ENCODE assay signal across 19 mouse cellular contexts in genomic region chr2:103081706-103082105, GRCm38 (mm10).
"Had no signal": no experiment of that assay in that cellular context is flagged by ENCODE, and none has a peak within 500 bp of the region (broad histone marks: within the 10 kb centered on the region; RNA-seq: fewer than 3 reads in every experiment).

No protein-coding gene starts in this region.

- H3K27ac ChIP-seq: heart, adult 2 months; heart, embryonic 13.5 days; heart, embryonic 15.5 days; hindbrain, embryonic 13.5 days; hindbrain, embryonic 15.5 days; hindbrain, postnatal 0 days; kidney, embryonic 15.5 days; kidney, postnatal 0 days; limb, embryonic 13.5 days; limb, embryonic 15.5 days had no signal

- H3K4me3 ChIP-seq: heart, adult 2 months; heart, embryonic 13.5 days; heart, embryonic 15.5 days; hindbrain, embryonic 13.5 days; hindbrain, embryonic 15.5 days; kidney, embryonic 15.5 days; limb, embryonic 13.5 days; limb, embryonic 15.5 days had no signal

- H3K36me3 ChIP-seq: heart, embryonic 15.5 days; hindbrain, embryonic 15.5 days had no signal

- H3K4me1 ChIP-seq: hindbrain, embryonic 13.5 days; hindbrain, embryonic 15.5 days; kidney, embryonic 15.5 days; limb, embryonic 13.5 days; limb, embryonic 15.5 days had no signal

- ATAC-seq: hindbrain, postnatal 0 days; intestine, embryonic 16.5 days had no signal

- H3K4me2 ChIP-seq: heart, embryonic 11.5 days; heart, embryonic 13.5 days; heart, embryonic 15.5 days; hindbrain, embryonic 13.5 days; hindbrain, embryonic 15.5 days; kidney, embryonic 15.5 days; limb, embryonic 13.5 days; limb, embryonic 15.5 days had no signal

- H3K9ac ChIP-seq: heart, embryonic 13.5 days; heart, embryonic 15.5 days; hindbrain, embryonic 13.5 days; hindbrain, embryonic 15.5 days; kidney, embryonic 15.5 days; limb, embryonic 13.5 days; limb, embryonic 15.5 days had no signal

- H3K9me3 ChIP-seq: heart, embryonic 13.5 days; heart, embryonic 15.5 days; hindbrain, embryonic 13.5 days; hindbrain, embryonic 15.5 days; kidney, embryonic 15.5 days; limb, embryonic 13.5 days; limb, embryonic 15.5 days had no signal

- DNase-seq: gastrocnemius, postnatal 10 days; heart, adult 2 months; heart, postnatal 14 days; heart, postnatal 36 days; kidney, postnatal 14 days; layer of hippocampus, adult 9-11 months; layer of hippocampus, postnatal 36 days; left cerebral cortex, postnatal 4 days had no signal

- H3K27me3 ChIP-seq: heart, embryonic 13.5 days; heart, embryonic 15.5 days; hindbrain, embryonic 13.5 days; hindbrain, embryonic 15.5 days; kidney, embryonic 15.5 days; limb, embryonic 13.5 days; limb, embryonic 15.5 days had no signal
